Mouse (Mus musculus) embryonic facial prominence, embryonic 10.5 days (tissue): ENCODE measurements around the gene Slco4a1. TPM values are rescaled to one million over a fixed set of nuclear protein-coding genes. Genes with fewer than 3 reads are reported as not detected.

ENCODE experiments used
- DNase-seq: peaks from one replicate; pipeline ENCODE4 v3.0.0-alpha.2; 2017; ENCODE audit warnings: low spot score
- H3K27ac ChIP-seq: fragments of 300-500 bp; sonication (generic); replicated peaks from 2 replicates; pipeline ENCODE4 v1.5.1; 2016; ENCODE audit warnings: mild to moderate bottlenecking
- H3K27me3 ChIP-seq: fragments of 300-500 bp; sonication (generic); replicated peaks from 2 replicates; pipeline ENCODE4 v1.6.1; 2016; ENCODE audit warnings: low read depth, mild to moderate bottlenecking; ENCODE audit not compliant: poor library complexity, severe bottlenecking
- H3K36me3 ChIP-seq: fragments of 300-500 bp; sonication (generic); replicated peaks from 2 replicates; pipeline ENCODE4 v1.6.1; 2016; ENCODE audit warnings: mild to moderate bottlenecking, moderate library complexity
- H3K4me1 ChIP-seq: fragments of 300-500 bp; sonication (generic); 2 replicates; pipeline ENCODE4 v1.6.1; 2016
- H3K4me3 ChIP-seq: fragments of 300-500 bp; sonication (generic); 2 replicates; pipeline ENCODE4 v1.5.1; 2016; ENCODE audit warnings: mild to moderate bottlenecking, moderate library complexity
- H3K9me3 ChIP-seq: fragments of 300-500 bp; sonication (generic); 2 replicates; pipeline ENCODE4 v1.6.1; 2016; ENCODE audit warnings: mild to moderate bottlenecking
- WGBS: fragments of 180-500 bp; shearing (Covaris S2); methylation state at CpG from one replicate; pipeline ENCODE4 v1.1.7; 2016; 5-methylcytosine and 5-hydroxymethylcytosine counted together
- polyA plus RNA-seq: library from polyadenylated mRNA; unstranded; fragments of >200 nt; fragmentation: Nextera tagmentation; extraction: Ambion mirVana; gene quantifications from 2 replicates; pipeline ENCODE4 v1.2.1, GENCODE M21; 2016

Slco4a1 gene
- polyA plus RNA-seq, 1 experiment from 2014 or later = 3.3 TPM

DNA sequence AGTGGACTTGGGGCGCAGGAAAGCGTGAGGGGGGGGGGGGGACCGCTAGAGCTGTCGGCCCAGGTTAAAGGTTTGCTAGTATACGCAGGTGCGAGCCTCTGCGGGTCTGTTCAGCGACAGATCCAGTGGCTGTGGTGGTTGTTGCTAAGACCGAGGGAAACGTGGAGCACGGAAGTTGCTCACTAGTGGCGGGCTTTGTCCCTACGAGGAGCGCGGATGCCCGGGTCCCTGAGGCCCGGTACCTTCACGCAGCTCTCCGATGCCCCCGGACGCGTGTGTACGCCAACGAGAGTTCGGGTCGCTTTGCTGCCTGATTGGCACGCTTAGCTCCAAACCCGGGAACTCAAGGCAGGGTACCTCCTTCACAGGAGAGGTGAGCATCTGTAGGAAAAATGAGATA lies 660 bp downstream of the Slco4a1 start:
- Histone ChIP-seq H3K27ac (peak overlapping the region; percentile 69), H3K4me1 (peaks cover 24% of the 10 kb centered on the region), H3K36me3 (no peaks in the 10 kb centered on the region), H3K27me3 (peaks cover 80% of the 10 kb centered on the region), H3K4me3 (peak overlapping the region; percentile 65), H3K9me3 (no peaks in the 10 kb centered on the region)
- no peak for DNase-seq
- WGBS = 1% methylated on average over 28 of the region's 28 CpGs

GRCm38 (mm10) chr2:180457680-180458079 lies 1.6 kb downstream of the Slco4a1 start:
- no peaks in the 10 kb centered on the region for H3K9me3 ChIP-seq
- peaks cover 24% of the 10 kb centered on the region for H3K4me1 ChIP-seq
- no peak for DNase-seq
- H3K27ac ChIP-seq = no peak overlapping the region
- peaks cover 80% of the 10 kb centered on the region for H3K27me3 ChIP-seq
- H3K4me3 ChIP-seq = peak overlapping the region; percentile 65; the same call in 1 of the 2 replicates
- no peaks in the 10 kb centered on the region for H3K36me3 ChIP-seq
- 26% methylated on average over 2 of the region's 2 CpGs for WGBS

DNA sequence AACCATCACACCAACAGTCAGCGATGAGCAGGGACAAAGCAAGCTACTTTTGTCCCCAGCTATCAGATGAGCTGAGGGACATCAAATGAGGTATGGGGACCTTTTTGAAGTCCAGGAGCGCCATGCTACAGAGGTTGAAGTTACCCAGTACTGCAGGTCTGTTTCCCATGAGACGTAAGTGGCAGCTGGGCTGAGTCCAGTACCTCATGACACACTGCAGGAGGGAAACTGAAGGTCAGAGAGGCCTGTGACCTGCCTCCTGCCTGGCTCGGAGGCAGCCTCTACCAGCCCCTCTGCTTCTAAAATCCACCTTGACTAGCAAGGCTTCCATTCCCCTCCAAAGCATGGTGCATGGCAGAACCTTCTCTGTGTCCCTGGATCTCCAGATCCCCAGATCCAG lies 3.4 kb downstream of the Slco4a1 start:
- no peaks in the 10 kb centered on the region for H3K36me3 ChIP-seq
- WGBS = 82% methylated on average over 4 of the region's 4 CpGs
- H3K4me3 ChIP-seq = no peak overlapping the region
- H3K4me1 ChIP-seq = peaks cover 24% of the 10 kb centered on the region
- H3K9me3 ChIP-seq = no peaks in the 10 kb centered on the region
- no peak for DNase-seq
- peaks cover 63% of the 10 kb centered on the region for H3K27me3 ChIP-seq
- H3K27ac ChIP-seq = no peak overlapping the region

DNA sequence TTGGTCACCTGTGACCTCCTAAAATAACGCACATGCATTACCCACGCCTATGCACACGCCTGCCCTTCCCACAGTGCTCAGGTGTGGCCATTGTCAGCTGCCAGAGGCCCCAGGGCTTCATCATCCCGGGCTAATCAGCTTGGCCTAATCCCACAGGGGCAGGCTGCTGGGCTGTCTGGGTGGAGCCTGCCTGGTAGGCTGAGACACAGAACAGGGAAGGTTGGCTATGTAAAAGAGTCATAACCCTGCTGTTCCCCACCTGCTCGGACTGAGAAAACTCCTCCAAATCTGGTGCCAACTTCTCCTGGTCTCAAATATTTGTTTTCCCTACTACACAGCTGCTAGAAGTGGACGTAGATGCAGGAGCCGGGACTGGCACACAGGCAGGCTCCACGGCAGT lies 4.8 kb downstream of the Slco4a1 start:
- Histone ChIP-seq H3K27ac (no peak overlapping the region), H3K9me3 (no peaks in the 10 kb centered on the region), H3K4me1 (peaks cover 20% of the 10 kb centered on the region), H3K36me3 (no peaks in the 10 kb centered on the region), H3K27me3 (peaks cover 50% of the 10 kb centered on the region), H3K4me3 (no peak overlapping the region)
- DNase-seq = no peak
- 57% methylated on average over 8 of the region's 8 CpGs for WGBS

GRCm38 (mm10) chr2:180462593-180462992 lies 6.5 kb downstream of the Slco4a1 start:
- Histone ChIP-seq H3K4me3 (no peak overlapping the region), H3K27me3 (peaks cover 34% of the 10 kb centered on the region), H3K27ac (no peak overlapping the region), H3K36me3 (no peaks in the 10 kb centered on the region), H3K4me1 (0 out of 2 replicates have a peak, but pooled peaks cover 5% of the 10 kb centered on the region), H3K9me3 (no peaks in the 10 kb centered on the region)
- no peak for DNase-seq
- WGBS = 84% methylated on average over 8 of the region's 8 CpGs

GRCm38 (mm10) chr2:180466505-180466904 lies 10.5 kb downstream of the Slco4a1 start:
- H3K27me3 ChIP-seq = peaks cover 11% of the 10 kb centered on the region; the same call in 1 of the 2 replicates
- no peaks in the 10 kb centered on the region for H3K4me1 ChIP-seq
- no peaks in the 10 kb centered on the region for H3K9me3 ChIP-seq
- 77% methylated on average over 7 of the region's 7 CpGs for WGBS
- H3K27ac ChIP-seq = 0 out of 2 replicates have a peak overlapping the region, but pooled peaks have one; percentile 6
- H3K36me3 ChIP-seq = no peaks in the 10 kb centered on the region
- no peak overlapping the region for H3K4me3 ChIP-seq
- DNase-seq = no peak

- Histone ChIP-seq H3K27ac (no peak overlapping the region), H3K4me1 (peaks cover 16% of the 10 kb centered on the region), H3K4me3 (no peak overlapping the region), H3K36me3 (no peaks in the 10 kb centered on the region), H3K9me3 (no peaks in the 10 kb centered on the region), H3K27me3 (peaks cover 21% of the 10 kb centered on the region)
- 90% methylated on average over 8 of the region's 8 CpGs for WGBS
- DNase-seq = no peak
Observed at GRCm38 (mm10) chr2:180468871-180469270, 12.8 kb downstream of the Slco4a1 start.

- DNase-seq = no peak
- Histone ChIP-seq H3K27ac (no peak overlapping the region), H3K4me1 (peaks cover 22% of the 10 kb centered on the region), H3K9me3 (no peaks in the 10 kb centered on the region), H3K36me3 (no peaks in the 10 kb centered on the region), H3K27me3 (peaks cover 21% of the 10 kb centered on the region), H3K4me3 (no peak overlapping the region)
- WGBS = 67% methylated on average over 9 of the region's 9 CpGs
Observed at GRCm38 (mm10) chr2:180469768-180470167, 13.7 kb downstream of the Slco4a1 start.

GRCm38 (mm10) chr2:180472306-180473079 lies 16.4 kb downstream of the Slco4a1 start:
- H3K27ac ChIP-seq = no peak overlapping the region
- H3K36me3 ChIP-seq = no peaks in the 10 kb centered on the region
- DNase-seq = peak; percentile 69
- no peaks in the 10 kb centered on the region for H3K9me3 ChIP-seq
- H3K27me3 ChIP-seq = peaks cover 18% of the 10 kb centered on the region
- WGBS = 5% methylated on average over 21 of the region's 21 CpGs
- H3K4me1 ChIP-seq = peaks cover 22% of the 10 kb centered on the region
- peak overlapping the region; percentile 38 for H3K4me3 ChIP-seq

DNA sequence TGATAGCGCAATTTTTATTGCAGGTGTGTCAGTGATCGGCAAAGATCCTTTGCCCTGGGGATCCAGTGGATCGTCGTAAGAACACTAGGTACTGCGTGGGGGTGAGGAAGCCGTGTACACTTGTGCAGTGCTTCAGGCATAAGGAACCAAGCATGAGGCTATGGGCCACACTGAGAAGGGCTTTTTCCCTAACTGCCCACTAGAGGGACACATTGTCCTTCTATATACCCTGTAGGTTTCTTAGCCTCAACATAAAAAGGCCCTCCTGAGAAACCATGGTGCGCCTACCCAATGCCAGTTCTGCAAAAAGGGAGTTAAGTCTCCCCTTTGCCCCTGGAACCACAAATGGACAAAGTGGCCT lies 17.0 kb downstream of the Slco4a1 start:
- H3K4me1 ChIP-seq = peaks cover 22% of the 10 kb centered on the region
- peak; percentile 49 for DNase-seq
- no peak overlapping the region for H3K4me3 ChIP-seq
- 40% methylated on average over 7 of the region's 7 CpGs for WGBS
- no peaks in the 10 kb centered on the region for H3K9me3 ChIP-seq
- no peaks in the 10 kb centered on the region for H3K36me3 ChIP-seq
- H3K27me3 ChIP-seq = peaks cover 18% of the 10 kb centered on the region
- H3K27ac ChIP-seq = no peak overlapping the region

DNA sequence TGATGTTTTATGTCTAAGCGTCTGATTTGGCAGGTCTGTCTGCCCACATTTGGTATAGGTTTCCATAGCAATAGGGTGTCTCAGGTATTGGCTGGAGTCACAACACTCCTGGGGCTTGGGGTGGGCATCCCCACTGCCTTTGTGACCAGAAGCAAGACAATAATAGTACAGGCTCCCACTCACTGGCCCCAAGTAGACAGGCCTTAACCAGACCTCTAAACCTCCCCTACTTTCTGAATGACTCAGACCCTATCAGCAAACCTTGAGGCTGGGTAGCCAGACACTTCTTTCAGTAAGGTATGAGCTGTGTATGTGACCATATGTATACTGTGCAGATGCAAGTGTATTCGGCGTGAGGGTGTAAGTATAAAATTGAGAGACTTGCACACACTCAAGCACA lies 18.8 kb downstream of the Slco4a1 start:
- no peak for DNase-seq
- Histone ChIP-seq H3K4me3 (no peak overlapping the region), H3K27ac (no peak overlapping the region), H3K9me3 (no peaks in the 10 kb centered on the region), H3K4me1 (peaks cover 22% of the 10 kb centered on the region), H3K27me3 (peaks cover 18% of the 10 kb centered on the region), H3K36me3 (no peaks in the 10 kb centered on the region)
- WGBS = 93% methylated on average over 3 of the region's 3 CpGs

DNA sequence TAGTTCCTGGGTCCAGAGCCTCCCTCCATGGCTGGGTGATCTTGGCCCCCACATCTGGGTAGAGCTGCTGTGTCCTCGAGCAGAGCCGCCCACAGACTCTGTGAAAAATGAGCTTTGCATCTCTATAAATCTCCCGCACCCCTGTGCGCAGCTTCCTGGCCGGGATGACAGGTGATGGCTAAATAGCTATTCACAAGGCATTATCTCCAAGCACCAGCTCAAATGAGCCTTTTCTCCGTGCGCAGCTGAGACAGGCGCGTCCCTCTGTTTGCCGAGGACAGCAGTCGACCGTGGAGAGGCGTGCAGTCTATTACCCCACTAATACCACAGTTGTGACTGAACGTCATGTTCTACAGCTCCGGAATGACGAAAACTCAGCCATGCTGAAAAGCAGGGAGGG lies 26.2 kb downstream of the Slco4a1 start:
- no peak for DNase-seq
- no peaks in the 10 kb centered on the region for H3K9me3 ChIP-seq
- peaks cover 59% of the 10 kb centered on the region for H3K27me3 ChIP-seq
- peaks cover 21% of the 10 kb centered on the region for H3K4me1 ChIP-seq
- H3K4me3 ChIP-seq = no peak overlapping the region
- no peaks in the 10 kb centered on the region for H3K36me3 ChIP-seq
- H3K27ac ChIP-seq = no peak overlapping the region
- WGBS = 23% methylated on average over 16 of the region's 16 CpGs

GRCm38 (mm10) chr2:180484882-180485281 lies 28.8 kb downstream of the Slco4a1 start:
- peaks cover 84% of the 10 kb centered on the region for H3K27me3 ChIP-seq
- WGBS = 40% methylated on average over 4 of the region's 4 CpGs

More at GRCm38 (mm10) chr2:180484882-180485281, 28.8 kb downstream of the Slco4a1 start:
- DNase-seq = no peak
- no peaks in the 10 kb centered on the region for H3K36me3 ChIP-seq
- H3K9me3 ChIP-seq = no peaks in the 10 kb centered on the region
- H3K27ac ChIP-seq = no peak overlapping the region
- H3K4me3 ChIP-seq = no peak overlapping the region
- peaks cover 21% of the 10 kb centered on the region for H3K4me1 ChIP-seq
